Mouse (Mus musculus) ES-E14 (cell line): ENCODE results near the gene Zfp207.

ENCODE experiments used
- CHD2 ChIP-seq: IDR thresholded peaks from 2 replicates; pipeline ENCODE4 v1.6.1; 2014; ENCODE audit warnings: mild to moderate bottlenecking, low read depth, low read length, inconsistent platforms
- HCFC1 ChIP-seq: IDR thresholded peaks from 2 replicates; pipeline ENCODE4 v1.6.1; 2012; ENCODE audit warnings: low read length, inconsistent platforms, borderline replicate concordance; ENCODE audit not compliant: insufficient read depth
- MAFK ChIP-seq: IDR thresholded peaks from 2 replicates; pipeline ENCODE4 v1.6.1; 2014; ENCODE audit warnings: mild to moderate bottlenecking, low read depth, low read length, inconsistent platforms; ENCODE audit not compliant: insufficient read depth
- ZC3H11A ChIP-seq: IDR thresholded peaks from 2 replicates; pipeline ENCODE4 v1.6.1; 2012; ENCODE audit warnings: low read depth, mild to moderate bottlenecking, inconsistent platforms, low read length, borderline replicate concordance

GRCm38 (mm10) chr11:80425247-80425778 lies 42.2 kb downstream of the Zfp207 start:
- TF ChIP-seq CHD2 = no peak
- no peak for TF ChIP-seq MAFK
- TF ChIP-seq ZC3H11A = no peak
- no peak for TF ChIP-seq HCFC1
